Mouse (Mus musculus) hindbrain, embryonic 10.5 days (tissue): ENCODE results near the gene Plcb4. TPM values are rescaled to one million over a fixed set of nuclear protein-coding genes. Genes with fewer than 3 reads are reported as not detected.
"Not testable (repeated sequence)": the region's sequence is repeated elsewhere in the genome, so short reads cannot be mapped to it uniquely, and the experiment has no call there.

Experiments used
- DNase-seq: peaks from one replicate; pipeline ENCODE4 v3.0.0-alpha.2; 2017; ENCODE audit warnings: low spot score
- H3K27ac ChIP-seq: fragments of 300-500 bp; sonication (generic); 2 replicates; pipeline ENCODE4 v1.5.1; 2016; ENCODE audit warnings: mild to moderate bottlenecking, moderate library complexity
- H3K27me3 ChIP-seq: fragments of 300-500 bp; sonication (generic); 2 replicates; pipeline ENCODE4 v1.6.1; 2016; ENCODE audit warnings: mild to moderate bottlenecking; ENCODE audit not compliant: poor library complexity, insufficient read depth, severe bottlenecking
- H3K36me3 ChIP-seq: fragments of 300-500 bp; sonication (generic); 2 replicates; pipeline ENCODE4 v1.6.1; 2016; ENCODE audit warnings: mild to moderate bottlenecking, moderate library complexity
- H3K4me1 ChIP-seq: fragments of 300-500 bp; sonication (generic); replicated peaks from 2 replicates; pipeline ENCODE4 v1.6.1; 2016; ENCODE audit warnings: mild to moderate bottlenecking
- H3K4me3 ChIP-seq: fragments of 300-500 bp; sonication (generic); 2 replicates; pipeline ENCODE4 v1.5.1; 2016; ENCODE audit warnings: mild to moderate bottlenecking, moderate library complexity
- H3K9me3 ChIP-seq: fragments of 300-500 bp; sonication (generic); 2 replicates; pipeline ENCODE4 v1.6.1; 2016; ENCODE audit warnings: mild to moderate bottlenecking, moderate library complexity
- WGBS: fragments of 180-500 bp; shearing (Covaris S2); methylation state at CpG from one replicate; pipeline ENCODE4 v1.1.7; 2016; 5-methylcytosine and 5-hydroxymethylcytosine counted together
- polyA plus RNA-seq: library from polyadenylated mRNA; unstranded; fragments of >200 nt; fragmentation: Nextera tagmentation; extraction: Ambion mirVana; gene quantifications from 2 replicates; pipeline ENCODE4 v1.2.1, GENCODE M21; 2016

The Plcb4 gene
- polyA plus RNA-seq, 1 experiment from 2014 or later: 15.6 TPM

DNA sequence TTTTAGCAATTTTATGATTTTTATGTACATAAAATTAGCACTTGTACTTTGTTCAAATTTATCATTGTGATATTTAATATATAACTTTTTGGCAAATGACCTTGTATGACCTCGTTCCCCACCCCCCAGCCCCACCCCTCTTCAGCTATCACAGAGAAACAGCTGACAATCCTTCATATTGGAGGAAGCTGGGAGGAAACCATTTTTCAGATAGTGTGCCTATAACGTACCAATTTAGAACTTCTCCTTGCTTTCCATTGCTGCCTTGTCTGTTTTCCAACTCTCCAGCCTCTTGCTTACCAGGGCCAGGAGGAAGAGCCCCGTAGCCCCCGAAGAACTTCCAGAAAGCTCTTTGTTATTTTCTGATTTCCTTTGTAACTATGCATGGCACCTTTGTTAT lies 73.8 kb downstream of the Plcb4 start:
- H3K36me3 ChIP-seq: no peaks in the 10 kb centered on the region
- H3K4me1 ChIP-seq: peaks cover 30% of the 10 kb centered on the region
- no peak overlapping the region for H3K4me3 ChIP-seq
- WGBS: 84% methylated on average over 4 of the region's 4 CpGs
- no peak for DNase-seq
- no peak overlapping the region for H3K27ac ChIP-seq
- H3K9me3 ChIP-seq: no peaks in the 10 kb centered on the region
- no peaks in the 10 kb centered on the region for H3K27me3 ChIP-seq

GRCm38 (mm10) chr2:135733926-135734510 lies 75.2 kb downstream of the Plcb4 start:
- Histone ChIP-seq H3K9me3 (no peaks in the 10 kb centered on the region), H3K4me1 (peaks cover 30% of the 10 kb centered on the region), H3K4me3 (no peak overlapping the region), H3K27ac (no peak overlapping the region), H3K36me3 (no peaks in the 10 kb centered on the region), H3K27me3 (no peaks in the 10 kb centered on the region)
- DNase-seq: no peak
- 44% methylated on average over 10 of the region's 10 CpGs for WGBS

DNA sequence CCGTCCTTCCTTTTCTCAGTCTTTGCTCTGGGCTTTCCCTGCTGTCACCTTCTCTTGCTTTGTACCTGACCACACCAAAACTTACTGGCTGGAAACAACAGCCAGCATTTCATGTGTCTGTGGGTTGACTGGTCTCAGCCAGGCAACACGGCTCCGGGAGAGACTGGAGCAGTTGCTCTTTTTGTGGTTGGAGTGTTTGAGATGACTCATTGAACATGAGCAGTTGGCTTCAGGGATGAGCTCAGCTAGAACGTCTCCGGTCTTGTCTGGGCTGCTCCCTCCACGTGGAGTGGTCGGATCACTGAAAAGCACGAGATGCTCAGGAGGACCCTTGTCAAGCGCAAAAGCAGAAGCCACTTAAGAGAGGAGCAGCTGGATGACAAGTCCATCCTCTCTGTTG lies 78.7 kb downstream of the Plcb4 start:
- WGBS: 84% methylated on average over 9 of the region's 9 CpGs
- Histone ChIP-seq H3K27ac (no peak overlapping the region), H3K27me3 (no peaks in the 10 kb centered on the region), H3K4me3 (no peak overlapping the region), H3K36me3 (no peaks in the 10 kb centered on the region), H3K9me3 (no peaks in the 10 kb centered on the region), H3K4me1 (peaks cover 21% of the 10 kb centered on the region)
- DNase-seq: no peak

GRCm38 (mm10) chr2:135738022-135738780 lies 79.4 kb downstream of the Plcb4 start:
- not testable (repeated sequence) for H3K9me3 ChIP-seq, H3K27me3 ChIP-seq, H3K36me3 ChIP-seq, H3K27ac ChIP-seq, H3K4me3 ChIP-seq, DNase-seq
- 63% methylated on average over 7 of the region's 7 CpGs for WGBS
- H3K4me1 ChIP-seq: peaks cover 20% of the 10 kb centered on the region

- Histone ChIP-seq H3K27ac (no peak overlapping the region), H3K27me3 (no peaks in the 10 kb centered on the region)
- WGBS: 77% methylated on average over 1 of the region's 1 CpGs
Observed at GRCm38 (mm10) chr2:135738950-135739349, 80.1 kb downstream of the Plcb4 start.

DNA sequence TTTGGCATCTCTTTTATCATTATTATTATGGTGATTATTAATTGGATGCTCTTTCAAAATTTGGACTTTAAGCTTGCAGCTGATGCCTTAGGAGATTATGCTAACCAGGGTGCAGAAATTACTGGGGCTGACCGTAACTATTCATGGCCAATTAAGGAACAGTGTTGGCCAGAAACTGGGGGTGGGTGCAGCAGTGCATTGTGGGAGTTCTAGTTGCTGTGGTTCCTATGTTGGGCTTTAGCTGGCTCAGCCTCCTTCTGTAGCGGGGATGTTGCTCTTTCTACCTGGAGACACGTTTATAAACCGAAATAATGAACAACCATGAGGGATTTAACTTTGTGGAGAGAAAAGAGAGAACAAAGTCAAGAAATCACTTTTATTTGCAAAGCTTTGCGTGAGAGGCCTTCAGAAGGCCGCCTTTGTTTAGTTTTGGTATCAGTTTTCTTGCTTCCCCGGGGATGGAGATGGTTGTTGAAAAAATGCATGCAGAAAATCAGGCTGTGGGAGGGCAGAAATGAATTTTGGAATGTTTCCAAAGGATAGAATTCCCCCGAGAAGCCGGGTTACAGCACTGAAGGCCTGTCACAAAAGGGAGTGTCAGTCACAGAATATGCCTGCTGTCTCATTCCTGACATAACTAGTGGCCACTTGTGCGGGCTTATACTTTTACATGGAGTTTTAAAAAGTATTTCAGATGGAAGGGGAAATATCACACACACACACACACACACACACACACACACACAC lies 84.3 kb downstream of the Plcb4 start:
- peaks cover 23% of the 10 kb centered on the region; the same call in 1 of the 2 replicates for H3K4me1 ChIP-seq
- DNase-seq: no peak
- H3K27me3 ChIP-seq: no peaks in the 10 kb centered on the region
- H3K36me3 ChIP-seq: no peaks in the 10 kb centered on the region
- 0 out of 2 replicates have a peak overlapping the region, but pooled peaks have one; percentile 40 for H3K27ac ChIP-seq
- 61% methylated on average over 10 of the region's 10 CpGs for WGBS
- H3K4me3 ChIP-seq: no peak overlapping the region
- no peaks in the 10 kb centered on the region for H3K9me3 ChIP-seq

More at GRCm38 (mm10) chr2:135738950-135739349, 80.1 kb downstream of the Plcb4 start:
- Histone ChIP-seq H3K9me3 (no peaks in the 10 kb centered on the region), H3K4me1 (peaks cover 26% of the 10 kb centered on the region), H3K4me3 (no peak overlapping the region), H3K36me3 (no peaks in the 10 kb centered on the region)
- DNase-seq: no peak

DNA sequence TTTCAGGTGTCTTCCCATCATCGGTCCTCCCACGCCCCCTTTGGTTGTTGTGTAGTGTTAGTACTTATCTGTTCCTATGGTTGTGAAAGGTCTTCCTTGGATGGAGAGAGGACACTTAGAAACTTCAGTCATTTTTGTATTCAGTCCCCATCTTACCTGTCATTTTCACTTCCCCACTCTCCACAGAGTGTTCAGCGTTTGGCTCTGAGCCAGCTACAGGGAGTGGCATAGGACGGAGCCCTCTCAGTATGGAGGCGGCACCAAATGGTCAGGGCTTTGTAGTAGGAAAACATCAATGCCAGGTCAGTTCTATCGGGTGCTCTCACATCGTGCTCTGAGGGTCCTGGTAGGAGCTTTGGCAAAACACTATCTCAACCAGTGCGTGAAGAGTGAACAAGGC lies 85.9 kb downstream of the Plcb4 start:
- no peak for DNase-seq
- Histone ChIP-seq H3K36me3 (no peaks in the 10 kb centered on the region), H3K9me3 (no peaks in the 10 kb centered on the region), H3K27ac (no peak overlapping the region), H3K4me3 (no peak overlapping the region), H3K4me1 (peaks cover 23% of the 10 kb centered on the region; the same call in 1 of the 2 replicates), H3K27me3 (no peaks in the 10 kb centered on the region)
- 83% methylated on average over 8 of the region's 8 CpGs for WGBS

- Histone ChIP-seq H3K4me1 (peaks cover 23% of the 10 kb centered on the region; the same call in 1 of the 2 replicates), H3K9me3 (no peaks in the 10 kb centered on the region), H3K4me3 (no peak overlapping the region), H3K27me3 (no peaks in the 10 kb centered on the region), H3K36me3 (no peaks in the 10 kb centered on the region), H3K27ac (no peak overlapping the region)
- 65% methylated on average over 7 of the region's 7 CpGs for WGBS
- DNase-seq: no peak
Observed at GRCm38 (mm10) chr2:135745126-135745525, 86.3 kb downstream of the Plcb4 start.

- no peak overlapping the region for H3K4me3 ChIP-seq
- no peak overlapping the region for H3K27ac ChIP-seq
- 88% methylated on average over 5 of the region's 5 CpGs for WGBS
- no peaks in the 10 kb centered on the region for H3K9me3 ChIP-seq
- H3K36me3 ChIP-seq: no peaks in the 10 kb centered on the region
- no peak for DNase-seq
- H3K27me3 ChIP-seq: no peaks in the 10 kb centered on the region
- H3K4me1 ChIP-seq: peaks cover 13% of the 10 kb centered on the region; the same call in 1 of the 2 replicates
Observed at GRCm38 (mm10) chr2:135748441-135748840, 89.6 kb downstream of the Plcb4 start.

DNA sequence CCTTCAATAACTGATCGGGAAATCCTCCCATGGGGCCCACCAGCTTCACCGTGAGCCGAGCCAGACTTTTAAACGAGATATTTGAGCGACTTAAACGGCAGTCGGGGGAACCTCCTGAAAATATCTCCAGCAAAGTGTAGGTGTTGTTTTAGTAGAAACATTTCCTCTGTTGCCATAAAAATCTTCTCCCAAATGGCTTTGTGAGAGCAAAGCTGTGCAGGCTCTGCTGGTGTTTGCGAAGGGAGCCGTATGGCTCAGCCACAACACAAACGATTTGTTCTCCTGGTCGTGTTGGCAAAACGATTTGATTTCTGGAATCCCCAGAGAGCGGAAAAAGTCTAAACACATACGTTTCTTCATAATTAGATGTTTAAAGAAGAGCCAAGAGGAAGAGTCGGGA lies 90.8 kb downstream of the Plcb4 start:
- H3K27ac ChIP-seq: no peak overlapping the region
- WGBS: 81% methylated on average over 15 of the region's 15 CpGs
- no peak overlapping the region for H3K4me3 ChIP-seq
- H3K9me3 ChIP-seq: no peaks in the 10 kb centered on the region
- H3K4me1 ChIP-seq: peaks cover 7% of the 10 kb centered on the region; the same call in 1 of the 2 replicates
- no peaks in the 10 kb centered on the region for H3K36me3 ChIP-seq
- no peaks in the 10 kb centered on the region for H3K27me3 ChIP-seq
- DNase-seq: no peak

DNA sequence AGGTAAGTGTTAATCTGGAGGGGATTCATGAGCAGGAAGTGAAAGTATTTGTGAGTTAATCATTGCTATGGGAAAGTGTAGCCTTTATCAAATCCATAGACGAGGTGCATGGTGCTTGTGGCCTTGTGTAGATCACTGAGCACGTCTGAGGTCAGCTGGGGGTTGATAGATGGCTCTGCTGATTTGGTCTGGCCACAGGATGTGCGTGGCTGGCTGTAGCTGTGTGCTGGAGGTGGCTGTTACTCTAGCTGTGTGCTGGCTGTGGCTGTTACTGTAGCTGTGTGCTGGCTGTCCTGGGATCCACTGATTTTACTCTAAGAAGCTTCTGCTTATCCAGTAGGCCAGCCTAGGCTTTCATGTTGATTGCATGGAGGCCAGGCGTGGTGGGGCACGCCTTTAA lies 91.9 kb downstream of the Plcb4 start:
- H3K27ac ChIP-seq: no peak overlapping the region
- no peak overlapping the region for H3K4me3 ChIP-seq
- 76% methylated on average over 5 of the region's 5 CpGs for WGBS
- no peaks in the 10 kb centered on the region for H3K4me1 ChIP-seq
- no peaks in the 10 kb centered on the region for H3K27me3 ChIP-seq
- no peaks in the 10 kb centered on the region for H3K36me3 ChIP-seq
- no peak for DNase-seq
- no peaks in the 10 kb centered on the region for H3K9me3 ChIP-seq

DNA sequence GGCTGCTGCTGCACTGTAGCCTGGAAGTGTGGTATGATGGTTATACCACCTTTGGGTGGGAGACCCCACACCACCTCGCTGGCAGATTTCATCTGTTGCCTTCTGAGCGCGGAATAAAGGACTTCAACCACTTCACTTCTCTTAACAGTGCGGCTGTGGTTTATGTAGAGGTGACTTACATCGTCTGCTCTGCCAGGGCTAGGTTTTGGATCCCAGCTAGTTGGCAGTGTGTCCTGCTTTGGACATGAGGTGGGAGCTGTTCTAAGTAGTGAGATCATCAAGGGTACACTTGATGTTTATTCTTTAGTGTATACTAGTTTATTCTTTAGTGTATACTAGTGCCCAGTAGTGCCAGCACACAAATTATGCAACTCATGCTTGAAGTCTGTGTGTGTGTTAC lies 97.0 kb downstream of the Plcb4 start:
- Histone ChIP-seq H3K27me3 (no peaks in the 10 kb centered on the region), H3K27ac (no peak overlapping the region), H3K4me1 (no peaks in the 10 kb centered on the region), H3K4me3 (no peak overlapping the region), H3K36me3 (no peaks in the 10 kb centered on the region), H3K9me3 (no peaks in the 10 kb centered on the region)
- 92% methylated on average over 5 of the region's 5 CpGs for WGBS
- no peak for DNase-seq

DNA sequence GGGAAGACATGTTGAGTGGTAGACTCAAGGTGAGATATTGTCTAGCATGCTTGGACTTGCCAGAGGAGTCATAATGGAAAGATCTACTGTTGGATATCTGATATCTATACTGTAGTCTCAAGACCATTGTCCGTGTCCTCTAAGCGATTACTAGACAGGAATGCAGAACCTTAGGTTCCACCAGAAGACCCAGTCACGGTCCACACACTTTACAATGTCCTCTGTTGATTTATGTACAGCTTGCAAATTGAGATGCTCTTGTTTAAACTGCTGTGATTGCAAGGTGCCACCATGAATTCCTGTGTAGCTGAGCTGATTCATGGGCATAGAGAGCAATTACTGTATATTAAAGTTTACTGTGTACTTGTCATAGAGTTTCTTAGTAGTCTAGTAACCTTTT lies 98.7 kb downstream of the Plcb4 start:
- H3K9me3 ChIP-seq: no peaks in the 10 kb centered on the region
- WGBS: 95% methylated on average over 3 of the region's 3 CpGs
- H3K27me3 ChIP-seq: no peaks in the 10 kb centered on the region

More for the DNA sequence above, 98.7 kb downstream of the Plcb4 start:
- Histone ChIP-seq H3K4me1 (no peaks in the 10 kb centered on the region), H3K4me3 (no peak overlapping the region), H3K36me3 (no peaks in the 10 kb centered on the region), H3K27ac (no peak overlapping the region)
- DNase-seq: no peak
